Mouse (Mus musculus): ENCODE data around the gene Rps12.
"Not testable (repeated sequence)": the region's sequence is repeated elsewhere in the genome, so short reads cannot be mapped to it uniquely, and the experiment has no call there.

Rps12 gene

DNA sequence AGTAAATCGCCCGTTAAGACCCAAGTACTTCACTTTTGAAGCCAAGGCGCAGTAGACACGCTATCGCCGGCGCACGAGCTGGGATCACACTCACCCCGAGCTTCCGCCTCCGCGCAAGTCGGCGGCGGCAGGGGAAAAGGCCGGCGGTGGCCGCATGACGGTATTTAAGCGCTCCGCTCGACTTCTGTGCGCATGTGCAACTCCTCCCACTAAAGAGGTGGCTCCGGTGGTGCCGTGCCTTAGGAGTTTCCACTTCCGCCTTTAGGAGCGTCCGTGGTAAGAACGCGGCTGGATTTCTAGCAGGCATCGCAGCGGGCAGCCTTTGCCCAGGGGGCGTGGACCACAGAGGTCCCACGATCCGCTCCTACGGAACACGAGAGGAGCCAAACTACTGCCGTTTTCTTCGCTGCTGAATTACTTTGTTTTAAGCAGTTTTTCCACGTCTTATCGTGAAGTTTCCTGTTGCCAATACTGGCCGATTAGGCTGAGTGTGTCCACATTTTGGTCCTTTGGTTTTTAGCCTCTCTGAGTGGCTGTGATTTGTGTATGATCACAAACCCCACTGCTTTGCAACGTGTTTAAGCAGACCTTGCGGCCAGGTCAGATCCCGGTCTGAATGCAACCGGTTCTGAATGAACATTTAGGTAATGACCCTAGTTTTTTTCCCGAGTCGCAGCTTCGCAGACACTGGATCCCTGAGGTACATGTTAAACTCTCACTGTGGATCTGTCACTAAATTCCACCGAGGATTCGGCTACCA, at the start of gene Rps12:
Gene Rps12, minus strand, starts transcription at position 214 of the 760 bp plus-strand sequence.
- DNase-seq (ENCODE audit: low spot score): peak; percentile 99

DNA sequence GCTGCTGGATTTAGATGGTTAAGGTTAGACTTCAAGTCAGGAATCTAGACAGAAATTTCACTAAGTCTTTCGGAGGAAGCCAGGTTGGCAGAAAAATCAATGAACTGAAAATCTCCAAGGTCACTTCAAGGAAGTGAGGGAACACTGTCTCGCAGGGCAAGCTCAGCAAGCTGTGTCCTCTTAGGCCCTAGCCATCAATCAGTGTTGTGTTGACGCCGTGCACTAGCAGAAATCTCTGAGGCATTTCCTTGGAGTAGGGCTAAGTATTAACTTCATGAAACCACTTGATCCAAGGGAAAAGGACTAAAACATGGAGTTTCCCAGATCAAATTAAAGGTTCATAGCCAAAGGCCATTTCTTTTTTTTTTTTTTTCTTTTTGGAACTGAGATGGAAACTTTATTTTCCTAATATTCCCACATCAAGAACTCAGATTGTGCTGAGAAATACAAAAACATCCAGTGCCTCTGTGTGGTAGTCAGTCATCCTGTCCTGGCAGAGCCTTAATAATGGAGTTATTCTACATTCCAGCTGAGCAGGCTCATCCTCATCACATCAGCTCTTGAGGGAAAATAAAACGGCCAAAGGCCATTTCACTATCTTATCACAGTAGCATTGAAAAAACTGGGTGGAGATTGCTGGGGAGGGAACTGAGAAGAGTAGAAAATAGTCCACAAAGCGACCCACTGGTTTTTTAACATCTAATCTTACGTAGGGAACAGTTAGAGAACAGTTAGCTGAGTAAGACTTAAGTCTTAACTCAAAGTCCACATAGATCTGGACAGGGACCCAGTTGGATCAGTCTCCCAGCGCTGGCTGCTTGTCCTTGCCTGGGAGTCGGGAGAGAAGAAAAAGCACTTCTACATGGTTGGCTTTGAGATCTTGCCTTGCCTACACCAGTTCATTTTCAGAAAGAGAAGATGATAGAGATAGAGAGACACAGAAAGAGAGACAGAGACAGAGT, 49.2 kb upstream of the Rps12 start:
- DNase-seq (ENCODE audit: low spot score): no peak

DNA sequence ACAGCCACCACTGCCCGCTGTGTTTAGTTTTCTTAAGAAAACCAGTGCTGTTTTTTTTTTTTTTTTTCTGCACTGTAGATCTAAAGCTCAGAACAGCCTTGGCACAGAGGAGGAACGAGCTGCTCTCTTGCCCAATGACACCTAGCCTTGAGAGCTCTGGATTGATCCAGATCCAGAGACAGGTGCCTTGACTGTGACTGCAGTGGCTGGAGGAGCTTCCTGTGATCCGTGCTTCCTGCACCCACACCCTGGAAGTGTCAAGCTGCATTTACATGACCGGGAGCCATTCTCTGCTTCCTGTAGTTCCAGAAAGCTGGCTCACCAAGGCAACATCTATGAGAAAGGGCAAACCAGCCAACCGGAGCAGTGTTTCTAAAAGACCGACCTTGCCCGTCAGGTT, 39.4 kb upstream of the Rps12 start:
- no peak for DNase-seq (ENCODE audit: low spot score)

DNA sequence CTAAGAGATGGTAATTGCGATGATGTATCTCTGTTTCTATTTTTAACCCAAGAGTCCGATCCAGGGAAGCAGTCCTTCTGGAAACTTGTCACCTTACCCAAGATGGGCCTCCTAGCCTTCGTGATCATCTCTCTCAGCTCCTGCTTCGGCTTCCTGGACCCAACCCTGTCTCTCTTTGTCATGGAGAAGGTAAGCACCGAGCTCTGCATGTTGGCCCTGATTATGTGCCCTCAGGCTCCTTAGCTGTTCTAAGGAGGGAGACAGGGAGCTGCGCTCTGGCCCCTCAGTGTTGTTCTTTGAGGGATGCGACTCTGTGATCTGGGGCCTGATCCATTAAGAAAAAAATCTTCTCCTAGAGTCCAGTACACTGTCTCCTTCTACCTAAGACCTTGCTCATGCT, 29.2 kb upstream of the Rps12 start:
- DNase-seq (ENCODE audit: low spot score): no peak

DNA sequence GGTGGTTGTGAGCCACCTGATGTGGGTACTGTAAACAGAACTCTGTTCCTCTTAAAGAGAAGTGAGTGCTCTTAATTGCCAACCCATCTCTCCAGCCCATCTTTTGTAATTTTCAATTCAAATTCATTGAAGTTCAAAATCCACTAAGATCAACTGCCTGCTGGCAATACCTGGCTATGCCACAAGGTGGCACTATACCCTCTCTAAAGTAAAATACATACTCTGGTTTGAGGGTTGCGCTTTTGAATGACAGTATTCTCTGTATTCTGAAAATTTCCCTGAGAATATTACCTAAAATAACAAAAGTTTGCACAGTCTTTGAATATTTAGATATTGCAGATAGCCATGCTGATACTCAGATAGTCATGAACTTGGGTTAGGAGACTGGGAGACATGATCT, 28.1 kb upstream of the Rps12 start:
- peak; percentile 81 for DNase-seq (ENCODE audit: low spot score)

DNA sequence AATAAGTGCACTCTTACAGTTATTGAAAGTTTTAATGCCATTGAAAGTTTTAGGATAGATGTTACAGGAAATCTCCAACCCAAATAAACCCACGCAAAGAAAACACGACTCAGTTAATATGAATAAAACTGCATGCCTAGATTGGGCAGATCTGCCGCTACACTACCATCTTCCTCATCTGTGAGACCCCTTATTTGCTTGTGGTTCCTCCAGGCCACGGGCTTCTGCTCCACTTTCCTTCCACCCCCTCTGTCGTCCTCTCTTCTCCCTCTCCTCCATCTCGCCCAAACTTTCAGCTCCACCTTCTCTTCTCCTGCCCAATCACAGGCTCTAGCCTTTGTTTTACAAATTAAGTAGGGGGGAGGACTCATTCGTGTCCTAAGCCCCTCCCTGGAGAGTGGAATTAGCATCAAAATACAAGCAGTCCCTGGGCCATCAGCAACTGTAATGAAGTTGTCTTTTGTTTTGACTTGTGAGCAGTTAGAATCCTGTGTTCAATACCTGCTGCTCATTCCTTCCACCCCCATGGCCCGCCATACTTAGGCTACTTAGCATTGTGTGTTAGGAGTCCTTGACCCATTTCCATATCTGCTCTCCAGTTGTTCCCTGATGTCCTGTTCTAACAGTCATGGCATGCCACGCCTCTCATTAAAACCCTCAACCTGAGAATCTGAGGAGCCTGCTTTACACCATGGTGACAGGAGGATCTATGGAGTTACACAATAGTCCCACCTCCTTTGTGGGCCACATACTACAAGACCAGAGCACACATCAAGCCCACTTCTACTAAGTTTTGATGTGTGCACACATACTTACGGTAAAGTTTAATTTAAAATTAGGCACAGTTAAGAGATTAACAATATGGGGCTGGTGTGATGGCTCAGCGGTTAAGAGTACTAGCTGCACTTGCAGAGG, 26.0 kb upstream of the Rps12 start:
- no peak for DNase-seq (ENCODE audit: low spot score)

DNA sequence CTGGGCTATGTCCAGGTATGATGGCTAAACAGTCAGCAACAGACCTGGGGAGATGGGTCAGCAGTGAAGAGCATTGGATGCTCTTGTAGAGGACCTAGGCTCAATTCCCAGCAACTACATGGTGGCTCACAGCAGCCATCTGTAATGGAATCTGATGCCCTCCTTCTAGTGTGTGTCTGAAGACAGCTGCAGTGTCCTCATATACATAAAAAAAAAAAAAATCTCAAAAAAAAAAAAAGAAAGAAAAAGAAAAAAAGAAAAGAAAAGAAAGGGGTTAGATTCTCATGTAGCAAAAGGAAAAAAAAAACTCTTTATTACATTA, 25.3 kb upstream of the Rps12 start:
- no peak for DNase-seq (ENCODE audit: low spot score)

DNA sequence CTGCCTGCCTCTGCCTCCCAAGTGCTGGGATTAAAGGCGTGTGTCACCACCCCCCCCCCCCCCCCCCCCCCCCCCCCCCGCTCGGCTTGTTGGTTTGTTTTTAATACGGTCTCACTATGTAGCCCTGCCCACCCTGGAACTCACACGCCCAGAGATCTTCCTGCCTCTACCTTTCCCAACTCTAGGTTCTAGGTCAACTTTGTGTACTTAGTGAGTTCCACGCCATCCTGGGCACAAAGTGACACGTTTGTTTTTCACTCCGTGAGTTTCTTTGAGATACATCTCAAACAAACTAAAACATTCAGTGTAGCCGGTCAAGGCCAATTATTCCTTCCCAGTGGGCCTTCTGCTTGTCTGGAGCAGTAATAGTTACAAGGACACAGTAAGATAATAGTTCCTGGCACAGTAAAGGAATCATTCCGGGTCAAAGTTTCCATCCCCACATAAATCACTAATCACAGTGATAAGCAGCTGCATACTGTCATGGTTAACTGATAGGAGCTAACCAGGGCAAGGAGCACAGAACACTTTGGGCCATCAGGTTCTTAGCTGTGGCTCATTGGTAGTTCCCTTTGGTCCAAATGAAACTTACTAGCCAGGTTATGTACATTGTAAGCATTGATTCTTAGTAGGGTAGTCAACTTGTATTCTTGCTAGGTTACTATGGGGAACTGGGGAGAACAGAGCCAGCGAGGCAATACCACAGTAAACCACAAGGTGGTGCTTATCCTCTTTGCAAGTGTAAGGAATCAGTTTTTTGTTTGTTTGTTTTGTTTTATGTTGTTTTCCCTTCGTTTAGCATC, 24.8 kb upstream of the Rps12 start:
- peak; percentile 78 for DNase-seq (ENCODE audit: low spot score)

DNA sequence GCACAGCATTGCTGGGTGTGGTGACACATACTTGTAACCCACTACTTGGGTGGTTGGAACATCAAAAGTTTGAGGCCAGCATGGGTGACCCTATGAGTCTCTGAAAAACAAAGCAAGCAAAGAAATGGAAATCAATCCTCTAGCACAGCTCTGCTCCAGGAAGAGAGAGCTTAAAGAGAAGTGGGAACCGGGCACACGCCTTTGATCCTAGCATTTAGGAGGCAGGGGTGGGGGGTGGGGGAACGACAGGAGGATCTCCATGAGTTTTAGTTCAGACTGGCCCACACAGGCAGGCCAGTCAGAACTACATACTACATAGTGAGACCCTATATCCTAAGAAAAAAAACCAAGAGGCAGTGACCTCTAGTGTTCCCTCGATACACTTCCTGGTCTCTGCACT, 19.1 kb upstream of the Rps12 start:
- DNase-seq (ENCODE audit: low spot score): no peak

DNA sequence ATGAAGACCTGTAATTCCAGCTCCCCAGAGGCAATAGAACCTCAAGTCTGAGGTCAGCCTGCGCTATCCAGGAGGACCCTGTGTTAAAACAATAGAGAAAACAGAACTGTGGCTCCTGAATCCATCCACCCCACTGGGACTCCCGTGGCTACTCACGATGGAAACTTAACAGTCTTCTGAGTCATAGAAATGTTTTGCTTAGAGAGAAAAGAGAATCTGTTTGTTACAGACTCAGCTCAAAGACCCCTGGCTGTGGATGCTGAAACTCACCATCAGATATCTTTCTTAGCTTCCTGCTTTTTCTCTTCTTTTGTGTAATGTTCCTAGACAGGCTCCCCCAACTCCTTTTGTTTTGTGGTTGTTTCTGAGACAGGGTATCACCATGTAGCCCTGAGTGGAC, 17.6 kb upstream of the Rps12 start:
- no peak for DNase-seq (ENCODE audit: low spot score)

DNA sequence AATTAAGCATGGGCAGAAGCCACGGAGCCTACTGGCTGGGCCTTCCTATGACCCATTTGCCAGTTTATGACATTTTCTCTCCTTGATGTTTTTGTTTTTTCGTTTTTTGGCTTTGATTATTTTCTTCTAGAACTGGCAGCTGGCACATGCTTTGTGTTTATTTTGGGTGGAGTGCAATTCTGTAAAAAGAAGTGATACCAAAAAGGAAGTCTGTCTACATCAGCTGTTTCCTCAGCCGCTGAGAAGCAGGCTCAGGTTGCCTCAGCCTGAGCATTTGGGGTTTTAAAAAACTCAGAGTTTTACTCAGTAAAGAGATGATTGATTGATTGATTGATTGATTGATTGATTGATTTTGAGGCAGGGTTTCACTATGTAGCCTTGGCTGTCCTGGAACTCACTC, 15.8 kb upstream of the Rps12 start:
- no peak for DNase-seq (ENCODE audit: low spot score)

DNA sequence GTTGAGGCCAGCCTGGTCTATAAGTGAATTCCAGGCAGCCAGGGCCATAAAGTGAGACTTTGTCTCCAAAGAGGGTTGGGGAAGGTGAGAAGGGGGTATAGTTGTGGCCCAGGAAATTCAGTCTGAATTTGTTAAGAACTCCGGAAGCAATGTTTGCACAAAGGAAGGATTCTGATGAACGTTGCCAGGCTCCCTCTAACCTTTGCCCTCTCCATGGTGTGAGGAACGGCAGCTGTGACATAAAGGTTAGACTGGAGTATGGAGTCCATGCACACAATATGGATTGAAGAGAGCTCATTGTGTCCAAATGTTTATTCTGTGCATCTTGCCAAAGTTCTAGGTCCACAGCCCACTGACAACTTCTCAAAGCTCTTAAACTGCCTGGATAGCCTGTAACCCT, 12.9 kb upstream of the Rps12 start:
- DNase-seq (ENCODE audit: low spot score): no peak

DNA sequence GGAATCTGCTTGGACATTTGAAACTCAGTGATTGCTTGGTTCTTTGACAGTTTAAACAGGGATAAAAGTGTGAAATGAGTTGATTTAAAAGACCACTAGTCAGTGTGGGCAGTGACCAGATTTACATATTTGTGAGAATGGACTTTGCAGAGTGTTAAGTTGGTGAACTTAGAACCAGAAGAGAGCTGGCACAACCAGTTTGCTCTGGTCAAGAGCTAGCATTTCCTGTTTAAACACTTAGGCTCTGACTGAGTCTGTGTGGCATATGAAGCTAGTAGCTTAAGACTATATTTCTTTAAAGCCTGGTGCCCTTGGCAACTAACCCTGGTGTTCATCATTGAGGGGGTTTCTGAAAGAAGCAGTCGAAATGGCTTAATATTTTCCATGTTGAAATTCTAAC, 11.1 kb upstream of the Rps12 start:
- no peak for DNase-seq (ENCODE audit: low spot score)

DNA sequence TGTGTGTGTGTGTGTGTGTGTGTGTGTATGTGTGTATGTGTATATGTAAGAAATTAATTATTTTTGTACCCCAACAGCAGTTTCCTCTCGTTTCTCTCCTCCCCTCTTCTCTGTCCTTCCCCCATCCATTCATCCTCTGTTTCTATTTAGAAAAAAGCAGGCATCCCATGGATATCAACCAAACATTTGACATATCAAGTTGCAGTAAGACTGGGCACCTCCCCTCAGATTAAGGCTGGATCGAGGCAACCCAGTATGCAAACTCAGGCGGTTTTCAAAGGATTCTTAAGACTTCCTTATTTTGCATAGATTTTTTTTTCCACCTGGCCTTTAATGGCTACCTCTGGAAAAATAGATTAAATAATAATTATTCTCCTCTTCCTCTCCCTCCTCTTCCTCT, 10.5 kb upstream of the Rps12 start:
- no peak for DNase-seq (ENCODE audit: low spot score)

DNA sequence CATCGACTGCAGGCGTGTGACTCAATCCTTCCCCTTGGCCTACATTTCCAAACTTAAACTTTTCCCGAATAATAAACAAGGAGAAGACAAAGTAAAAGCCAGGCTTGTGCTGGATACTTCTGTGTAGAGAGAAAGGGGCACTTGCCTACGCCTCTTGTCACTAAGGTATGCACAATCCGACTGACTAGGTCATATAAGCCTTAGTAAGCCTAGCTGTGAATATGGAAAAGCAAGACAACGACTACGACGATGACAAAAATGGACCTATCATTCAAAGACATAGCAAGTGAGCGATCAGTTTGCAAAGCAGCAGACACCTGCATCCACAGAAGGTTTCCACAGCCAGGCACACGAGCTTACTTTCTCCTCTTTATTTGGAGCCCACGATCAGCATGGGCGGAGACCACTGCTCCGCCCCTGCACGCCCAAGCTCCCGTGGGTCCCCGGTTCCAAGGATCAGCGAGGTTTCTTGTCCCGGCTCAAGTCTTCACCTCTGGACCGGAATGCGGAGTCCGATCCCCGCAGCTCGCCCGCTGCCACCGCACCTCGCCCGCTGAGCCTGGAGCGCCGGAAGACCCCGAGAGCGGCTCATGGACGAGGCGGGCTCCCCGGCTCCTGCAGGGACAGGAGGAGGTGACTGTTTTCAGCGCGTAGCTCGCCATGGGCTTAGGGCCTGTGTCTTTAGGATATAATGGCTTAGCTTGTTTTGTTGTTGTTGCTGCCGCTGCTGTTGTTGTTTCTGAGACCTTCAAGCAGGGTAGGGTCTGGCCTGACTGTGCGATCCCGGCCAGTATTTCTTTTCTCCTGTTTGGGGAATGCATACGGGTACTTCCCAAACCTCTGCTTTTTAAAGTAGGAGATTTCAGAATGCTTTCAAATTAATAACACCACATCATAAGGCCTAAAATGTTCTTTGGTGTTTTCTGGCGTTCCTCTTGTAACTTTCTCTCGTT, 9.8 kb upstream of the Rps12 start, which contains the start of gene Slc18b1:
Gene Slc18b1, plus strand, starts transcription at position 436 of the 953 bp plus-strand sequence.
- peak; percentile 31 for DNase-seq (ENCODE audit: low spot score)

DNA sequence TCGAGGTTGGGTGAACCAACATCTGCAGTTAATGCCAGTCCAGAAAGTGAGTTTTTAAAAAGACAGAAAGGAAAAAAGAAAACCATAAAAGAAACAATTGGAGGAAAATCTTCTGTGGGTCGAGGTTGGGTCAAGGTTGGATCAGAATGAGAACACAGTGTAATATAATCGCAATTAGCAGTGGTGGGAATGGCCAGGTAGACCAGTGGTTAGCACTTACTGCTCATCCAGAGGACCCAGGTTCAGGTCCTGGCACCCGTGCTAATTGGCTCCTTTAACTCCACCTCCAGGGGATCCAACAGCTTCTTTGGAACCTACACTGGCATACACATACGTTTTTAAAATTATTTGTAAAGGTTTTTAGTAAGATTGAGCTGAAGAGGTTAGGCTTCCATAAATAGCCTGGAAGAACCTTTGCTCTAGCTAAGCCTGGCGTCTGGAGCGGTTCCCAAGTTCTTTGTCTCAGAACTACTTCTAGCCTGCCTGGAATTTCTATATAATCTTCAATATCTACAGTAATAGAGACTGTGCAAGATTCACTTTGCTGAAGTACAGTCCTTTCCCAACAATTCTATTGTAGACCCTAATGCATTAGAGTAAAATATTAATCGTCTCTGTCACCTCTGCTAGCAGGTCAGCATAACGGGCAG, 8.9 kb upstream of the Rps12 start:
- no peak for DNase-seq (ENCODE audit: low spot score)

DNA sequence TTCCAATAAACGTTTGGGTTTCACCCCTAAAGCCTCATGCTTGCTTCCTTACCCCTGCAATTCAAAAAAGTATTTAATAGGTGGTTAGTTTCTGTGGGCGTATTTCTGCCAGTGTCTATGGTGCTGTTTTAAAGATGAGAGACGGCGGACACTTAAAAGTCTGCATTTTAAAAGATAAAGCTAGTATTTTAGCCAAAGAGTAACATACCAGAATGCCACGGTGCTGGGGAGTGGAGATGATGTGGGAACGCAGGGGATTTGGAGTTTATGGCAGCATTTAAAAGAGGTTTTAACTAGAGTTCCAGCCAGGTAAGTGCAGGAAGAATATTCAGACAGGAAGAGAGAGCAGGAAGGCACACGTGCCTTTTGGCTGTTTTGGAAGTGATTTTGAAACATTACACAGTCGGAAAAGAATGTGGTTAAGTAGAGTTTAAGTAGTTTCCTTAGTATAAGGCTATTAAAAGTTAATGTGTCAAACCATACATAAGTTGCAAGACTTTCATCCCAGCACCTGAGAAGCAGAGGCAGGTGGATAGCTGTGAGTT, 1.1 kb upstream of the Rps12 start:
- DNase-seq (ENCODE audit: low spot score): no peak

DNA sequence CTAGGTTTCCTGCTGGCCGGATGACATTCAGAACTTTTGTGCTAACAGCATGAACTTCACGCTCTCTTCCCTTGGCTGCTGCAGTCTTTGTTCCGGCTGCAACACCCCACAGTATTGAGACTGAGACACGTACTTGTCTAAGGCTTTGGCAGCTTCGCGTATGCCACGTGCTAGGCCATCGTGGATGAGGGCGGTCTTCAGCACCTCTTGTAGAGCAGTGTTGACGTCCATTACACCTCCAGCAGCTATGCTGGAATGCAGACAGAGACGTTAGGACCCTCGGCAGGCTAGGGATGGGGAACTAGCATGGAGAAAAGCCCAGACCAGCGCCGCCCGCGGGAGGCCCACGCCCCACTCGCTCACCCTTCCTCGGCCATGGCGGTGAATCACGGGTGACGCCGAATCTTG, 440 bp downstream of the Rps12 start:
- DNase-seq (ENCODE audit: low spot score): not testable (repeated sequence)

DNA sequence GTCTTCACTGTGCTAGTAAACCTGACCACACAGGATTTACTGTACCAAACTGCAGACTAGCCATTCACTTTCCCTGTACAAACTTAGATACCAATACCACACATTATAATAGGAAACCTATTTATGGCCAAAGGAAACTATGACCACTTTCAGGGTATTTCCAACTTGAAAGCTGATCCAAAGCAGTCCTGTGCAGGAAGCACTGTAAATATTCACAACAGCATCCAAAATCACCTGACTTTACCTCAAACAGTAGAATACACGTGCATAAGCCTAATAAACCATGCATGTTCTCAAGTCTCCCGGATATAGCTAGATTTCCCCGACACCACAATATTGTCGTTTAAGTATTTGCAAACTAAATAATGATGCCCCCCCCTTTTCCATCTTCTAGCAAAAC, 1.0 kb downstream of the Rps12 start:
- no peak for DNase-seq (ENCODE audit: low spot score)
